Mouse (Mus musculus): Measurements from ENCODE around the gene Lif. TPM values are rescaled to one million over a fixed set of nuclear protein-coding genes. Genes with fewer than 3 reads are reported as not detected.

The Lif gene
- polyA plus RNA-seq, 1 experiment from 2014 or later = 0.30 TPM

DNA sequence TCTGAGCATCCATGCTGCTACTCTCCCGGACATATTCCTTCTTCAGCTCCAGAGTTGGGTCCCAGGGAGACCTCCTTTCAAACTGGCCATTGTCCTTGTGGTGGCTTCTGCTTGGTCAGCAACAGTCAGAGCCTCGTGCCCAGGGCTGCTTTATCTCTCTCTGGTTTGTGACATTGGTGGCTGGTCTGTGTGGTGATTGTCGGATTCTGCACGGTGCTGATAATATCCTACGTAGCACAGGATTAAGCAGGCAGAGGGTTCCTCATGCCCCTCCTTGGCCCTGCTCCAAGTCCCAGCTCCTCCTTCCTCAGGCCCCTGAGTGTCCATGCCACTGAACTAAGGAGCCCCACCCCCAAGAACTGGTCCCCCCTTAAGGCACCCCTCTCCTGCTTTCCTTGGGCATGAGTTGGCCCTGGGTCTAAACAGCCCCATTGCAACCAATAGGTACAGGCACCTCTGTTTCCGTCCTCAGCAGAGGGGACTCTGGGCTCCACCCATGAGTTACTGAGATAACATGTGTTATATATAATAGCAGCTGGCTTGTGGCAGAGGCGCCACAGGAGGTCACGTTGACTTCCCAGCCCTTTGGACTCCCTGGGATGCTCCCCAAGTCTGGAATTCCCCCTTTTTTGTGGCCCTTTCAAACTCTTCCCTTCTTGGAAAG lies 35.0 kb downstream of the Lif start:
- Histone ChIP-seq H3K27ac (ENCODE audit: low read length) (no peak overlapping the region), H3K4me2 (replicated peaks; ENCODE audit: low read depth, low read length) (no peak overlapping the region), H3K36me3 (ENCODE audit: control insufficient read depth, insufficient read depth, low read length) (no peaks in the 10 kb centered on the region), H3K27me3 (ENCODE audit: control insufficient read depth, insufficient read depth, low read length) (no peaks in the 10 kb centered on the region), H3K4me1 (ENCODE audit: control insufficient read depth, insufficient read depth, low read length) (peaks cover 4% of the 10 kb centered on the region; the same call in 1 of the 2 replicates), H3K9me3 (ENCODE audit: control insufficient read depth, low read depth, low read length) (no peaks in the 10 kb centered on the region), H3K9ac (replicated peaks; ENCODE audit: low read depth, low read length) (no peak overlapping the region), H3K4me3 (ENCODE audit: low read depth, low read length) (no peak overlapping the region)
- 58% methylated on average over 8 of the region's 8 CpGs for WGBS
- ATAC-seq (ENCODE audit: insufficient number of reproducible peaks, insufficient read depth, low FRiP score, low read depth) = no peak

DNA sequence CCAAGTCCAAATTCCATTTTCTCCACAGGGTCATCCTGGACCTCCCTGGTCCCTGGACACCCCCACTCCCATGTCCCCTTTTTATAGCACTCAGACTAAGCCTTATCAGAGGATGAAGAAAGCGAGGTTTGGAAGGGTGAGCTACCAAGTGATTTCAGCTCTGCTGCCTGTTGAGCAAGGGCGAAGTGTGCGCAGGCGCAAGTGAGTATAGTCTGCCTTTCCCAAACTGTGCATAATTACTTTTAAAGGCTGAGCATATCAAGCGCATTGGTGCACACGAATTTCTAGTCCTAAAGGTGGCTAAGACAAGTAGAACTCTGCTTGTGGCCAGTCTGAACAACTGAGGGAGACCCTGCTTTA lies 35.5 kb downstream of the Lif start:
- no peaks in the 10 kb centered on the region for H3K9me3 ChIP-seq (ENCODE audit: control insufficient read depth, low read depth, low read length)
- 86% methylated on average over 6 of the region's 6 CpGs for WGBS

DNA sequence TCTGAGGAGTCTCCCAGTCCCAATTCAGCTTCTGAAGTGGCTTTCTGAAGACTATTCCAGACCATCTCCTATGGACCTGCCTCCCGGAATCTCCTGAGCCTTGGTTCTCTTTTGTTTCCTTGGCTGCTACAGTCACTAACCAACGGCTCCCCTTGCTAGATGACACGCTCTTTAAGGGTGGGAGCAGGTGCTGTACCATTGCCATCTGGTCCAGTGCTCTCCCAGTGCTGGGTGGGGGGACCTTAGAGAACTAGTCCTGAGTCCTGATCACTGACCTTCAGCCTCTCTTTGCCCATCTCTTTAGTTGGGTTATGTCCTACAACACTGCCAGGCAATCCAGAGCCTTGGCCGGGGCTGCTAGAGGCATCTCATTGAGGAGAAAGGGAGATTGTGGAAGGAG lies 36.1 kb downstream of the Lif start:
- 86% methylated on average over 4 of the region's 4 CpGs for WGBS
- no peak overlapping the region for H3K4me2 ChIP-seq (replicated peaks; ENCODE audit: low read depth, low read length)
- H3K27ac ChIP-seq (ENCODE audit: low read length) = no peak overlapping the region
- no peaks in the 10 kb centered on the region for H3K36me3 ChIP-seq (ENCODE audit: control insufficient read depth, insufficient read depth, low read length)
- H3K9me3 ChIP-seq (ENCODE audit: control insufficient read depth, low read depth, low read length) = no peaks in the 10 kb centered on the region
- no peaks in the 10 kb centered on the region for H3K27me3 ChIP-seq (ENCODE audit: control insufficient read depth, insufficient read depth, low read length)
- H3K4me1 ChIP-seq (ENCODE audit: control insufficient read depth, insufficient read depth, low read length) = peaks cover 4% of the 10 kb centered on the region; the same call in 1 of the 2 replicates
- H3K9ac ChIP-seq (replicated peaks; ENCODE audit: low read depth, low read length) = no peak overlapping the region
- H3K4me3 ChIP-seq (ENCODE audit: low read depth, low read length) = no peak overlapping the region
- no peak for ATAC-seq (ENCODE audit: insufficient number of reproducible peaks, insufficient read depth, low FRiP score, low read depth)

More for the DNA sequence above, 35.5 kb downstream of the Lif start:
- ATAC-seq (ENCODE audit: insufficient number of reproducible peaks, insufficient read depth, low FRiP score, low read depth) = no peak
- Histone ChIP-seq H3K4me1 (ENCODE audit: control insufficient read depth, insufficient read depth, low read length) (peaks cover 4% of the 10 kb centered on the region; the same call in 1 of the 2 replicates), H3K36me3 (ENCODE audit: control insufficient read depth, insufficient read depth, low read length) (no peaks in the 10 kb centered on the region), H3K27ac (ENCODE audit: low read length) (no peak overlapping the region), H3K27me3 (ENCODE audit: control insufficient read depth, insufficient read depth, low read length) (no peaks in the 10 kb centered on the region), H3K4me3 (ENCODE audit: low read depth, low read length) (no peak overlapping the region), H3K9ac (replicated peaks; ENCODE audit: low read depth, low read length) (no peak overlapping the region), H3K4me2 (replicated peaks; ENCODE audit: low read depth, low read length) (no peak overlapping the region)

DNA sequence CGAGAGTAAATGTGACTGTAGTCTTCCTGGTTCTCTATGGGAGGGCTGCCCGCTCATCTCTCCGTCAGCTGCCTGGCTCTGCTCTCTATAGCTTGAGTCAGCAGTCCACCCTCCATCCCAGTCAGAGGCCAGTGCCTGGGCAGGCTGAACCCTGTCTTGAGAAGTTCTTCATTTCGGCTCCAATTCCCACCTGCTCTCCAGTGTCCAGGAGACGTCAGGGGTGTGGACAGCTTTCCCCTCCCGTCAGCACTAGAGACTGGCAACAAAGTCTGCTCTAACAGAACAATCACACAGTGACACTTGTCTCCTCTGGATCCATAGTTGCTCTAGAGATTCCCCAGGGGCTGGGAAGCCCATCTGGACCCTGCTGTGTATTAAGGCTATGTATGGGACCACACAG lies 36.7 kb downstream of the Lif start:
- Histone ChIP-seq H3K9me3 (ENCODE audit: control insufficient read depth, low read depth, low read length) (no peaks in the 10 kb centered on the region), H3K36me3 (ENCODE audit: control insufficient read depth, insufficient read depth, low read length) (no peaks in the 10 kb centered on the region), H3K4me3 (ENCODE audit: low read depth, low read length) (no peak overlapping the region), H3K27me3 (ENCODE audit: control insufficient read depth, insufficient read depth, low read length) (no peaks in the 10 kb centered on the region), H3K4me1 (ENCODE audit: control insufficient read depth, insufficient read depth, low read length) (peaks cover 4% of the 10 kb centered on the region; the same call in 1 of the 2 replicates), H3K4me2 (replicated peaks; ENCODE audit: low read depth, low read length) (no peak overlapping the region), H3K9ac (replicated peaks; ENCODE audit: low read depth, low read length) (no peak overlapping the region), H3K27ac (ENCODE audit: low read length) (no peak overlapping the region)
- WGBS = 81% methylated on average over 6 of the region's 6 CpGs
- no peak for ATAC-seq (ENCODE audit: insufficient number of reproducible peaks, insufficient read depth, low FRiP score, low read depth)

DNA sequence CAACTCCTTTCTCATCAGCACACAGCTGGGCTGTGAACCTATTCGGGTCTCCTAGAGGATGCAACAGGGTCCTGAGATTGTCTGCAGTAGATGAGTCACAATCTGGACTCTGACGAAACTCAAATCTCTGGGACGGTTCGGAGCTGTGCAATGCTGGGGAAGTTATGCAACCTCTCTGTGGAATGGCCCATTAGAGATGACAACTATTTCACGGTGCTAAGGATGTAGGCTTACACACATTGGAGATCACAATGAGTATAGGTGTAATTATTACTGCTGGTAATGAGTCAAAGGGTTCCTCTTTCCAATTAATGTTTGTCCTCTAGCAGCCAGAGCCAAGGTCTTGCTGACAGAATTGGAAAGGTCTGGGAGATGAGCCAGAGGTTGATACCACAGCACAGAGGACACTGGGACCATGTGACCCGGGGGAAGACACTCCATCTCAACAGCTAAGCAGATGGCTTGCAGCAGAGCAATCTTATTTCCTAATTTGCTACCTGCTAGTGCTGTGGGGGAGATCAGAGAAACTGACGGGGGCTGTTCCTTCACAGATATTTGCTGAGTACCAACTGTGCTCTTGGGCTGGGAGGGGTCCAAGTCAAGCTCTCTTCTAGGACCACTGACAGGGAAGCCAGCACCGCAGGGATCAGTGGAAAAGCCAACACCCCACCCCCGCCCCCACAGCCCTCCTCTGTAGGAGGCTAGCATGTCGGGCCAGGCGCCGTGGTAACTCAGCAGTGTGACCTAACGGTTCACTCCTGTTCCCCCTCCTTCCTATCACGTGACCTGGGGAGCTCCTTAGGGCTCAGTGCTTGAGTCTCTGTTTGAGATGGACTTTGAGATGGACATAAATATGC lies 37.4 kb downstream of the Lif start:
- no peaks in the 10 kb centered on the region for H3K9me3 ChIP-seq (ENCODE audit: control insufficient read depth, low read depth, low read length)
- no peak overlapping the region for H3K4me3 ChIP-seq (ENCODE audit: low read depth, low read length)
- no peak for ATAC-seq (ENCODE audit: insufficient number of reproducible peaks, insufficient read depth, low FRiP score, low read depth)
- no peaks in the 10 kb centered on the region for H3K27me3 ChIP-seq (ENCODE audit: control insufficient read depth, insufficient read depth, low read length)
- H3K27ac ChIP-seq (ENCODE audit: low read length) = no peak overlapping the region
- H3K9ac ChIP-seq (replicated peaks; ENCODE audit: low read depth, low read length) = no peak overlapping the region
- no peak overlapping the region for H3K4me2 ChIP-seq (replicated peaks; ENCODE audit: low read depth, low read length)
- peaks cover 4% of the 10 kb centered on the region; the same call in 1 of the 2 replicates for H3K4me1 ChIP-seq (ENCODE audit: control insufficient read depth, insufficient read depth, low read length)
- 35% methylated on average over 14 of the region's 14 CpGs for WGBS
- no peaks in the 10 kb centered on the region for H3K36me3 ChIP-seq (ENCODE audit: control insufficient read depth, insufficient read depth, low read length)

DNA sequence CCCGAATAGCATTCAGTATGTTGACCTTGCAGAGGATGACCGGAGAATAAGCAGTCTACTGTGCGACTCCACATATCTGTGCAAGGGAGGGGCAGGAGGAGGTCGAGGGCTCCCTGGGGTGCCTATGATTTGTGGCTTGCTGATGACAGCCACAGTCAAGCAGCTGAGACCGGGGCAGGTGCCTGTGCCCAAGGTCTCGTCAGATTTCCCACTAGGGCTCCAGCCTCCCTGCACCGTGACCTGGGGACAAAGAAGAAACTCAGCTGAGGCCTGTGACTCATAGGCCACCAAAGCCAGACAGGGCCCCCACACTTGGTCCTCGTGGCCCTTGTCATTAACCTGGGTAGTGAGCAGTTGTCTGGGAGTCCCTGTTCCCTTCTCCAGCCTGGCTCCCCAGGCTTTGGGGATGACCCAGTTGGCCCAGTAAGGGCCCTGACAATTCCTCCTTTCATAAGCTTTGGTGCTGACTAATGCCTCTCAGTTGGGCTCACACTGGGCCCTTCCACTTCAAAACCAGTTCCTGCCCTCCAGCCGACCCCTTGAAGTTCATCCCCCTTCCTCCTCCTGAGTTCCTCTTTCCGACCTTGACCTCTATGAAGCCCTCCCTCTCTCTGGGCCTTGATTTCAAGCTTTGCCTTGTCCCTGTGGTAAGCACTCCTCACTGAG lies 39.4 kb downstream of the Lif start:
- H3K36me3 ChIP-seq (ENCODE audit: control insufficient read depth, insufficient read depth, low read length) = no peaks in the 10 kb centered on the region
- H3K4me1 ChIP-seq (ENCODE audit: control insufficient read depth, insufficient read depth, low read length) = peaks cover 4% of the 10 kb centered on the region; the same call in 1 of the 2 replicates
- ATAC-seq (ENCODE audit: insufficient number of reproducible peaks, insufficient read depth, low FRiP score, low read depth) = no peak
- no peaks in the 10 kb centered on the region for H3K9me3 ChIP-seq (ENCODE audit: control insufficient read depth, low read depth, low read length)
- H3K27me3 ChIP-seq (ENCODE audit: control insufficient read depth, insufficient read depth, low read length) = no peaks in the 10 kb centered on the region
- no peak overlapping the region for H3K4me3 ChIP-seq (ENCODE audit: low read depth, low read length)
- H3K4me2 ChIP-seq (replicated peaks; ENCODE audit: low read depth, low read length) = no peak overlapping the region
- 72% methylated on average over 10 of the region's 10 CpGs for WGBS
- no peak overlapping the region for H3K9ac ChIP-seq (replicated peaks; ENCODE audit: low read depth, low read length)
- no peak overlapping the region for H3K27ac ChIP-seq (ENCODE audit: low read length)

DNA sequence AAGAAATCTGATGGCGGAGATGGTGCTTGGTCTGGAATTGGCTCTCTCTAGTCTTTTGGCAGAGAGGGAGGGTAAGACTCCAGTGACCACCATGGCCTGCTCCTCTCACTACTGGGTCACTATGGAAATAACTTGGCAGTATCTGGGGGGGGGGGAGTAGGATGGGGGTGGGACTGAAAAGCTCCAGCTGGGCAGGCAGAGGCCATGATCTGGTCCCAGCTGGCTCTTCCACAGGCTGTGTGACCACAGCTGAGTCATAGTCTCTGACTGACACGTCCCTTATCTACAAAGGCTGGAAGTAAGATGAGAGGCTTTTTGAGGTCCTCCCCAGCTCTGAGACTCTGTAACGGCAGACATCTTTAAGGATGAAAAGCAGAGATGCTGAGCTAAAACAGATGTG lies 40.4 kb downstream of the Lif start:
- 59% methylated on average over 3 of the region's 3 CpGs for WGBS
- no peak overlapping the region for H3K4me3 ChIP-seq (ENCODE audit: low read depth, low read length)
- no peak for ATAC-seq (ENCODE audit: insufficient number of reproducible peaks, insufficient read depth, low FRiP score, low read depth)
- no peak overlapping the region for H3K4me2 ChIP-seq (replicated peaks; ENCODE audit: low read depth, low read length)
- H3K9ac ChIP-seq (replicated peaks; ENCODE audit: low read depth, low read length) = no peak overlapping the region
- H3K27me3 ChIP-seq (ENCODE audit: control insufficient read depth, insufficient read depth, low read length) = no peaks in the 10 kb centered on the region
- H3K27ac ChIP-seq (ENCODE audit: low read length) = no peak overlapping the region
- H3K9me3 ChIP-seq (ENCODE audit: control insufficient read depth, low read depth, low read length) = no peaks in the 10 kb centered on the region
- no peaks in the 10 kb centered on the region for H3K36me3 ChIP-seq (ENCODE audit: control insufficient read depth, insufficient read depth, low read length)
- H3K4me1 ChIP-seq (ENCODE audit: control insufficient read depth, insufficient read depth, low read length) = peaks cover 4% of the 10 kb centered on the region; the same call in 1 of the 2 replicates

DNA sequence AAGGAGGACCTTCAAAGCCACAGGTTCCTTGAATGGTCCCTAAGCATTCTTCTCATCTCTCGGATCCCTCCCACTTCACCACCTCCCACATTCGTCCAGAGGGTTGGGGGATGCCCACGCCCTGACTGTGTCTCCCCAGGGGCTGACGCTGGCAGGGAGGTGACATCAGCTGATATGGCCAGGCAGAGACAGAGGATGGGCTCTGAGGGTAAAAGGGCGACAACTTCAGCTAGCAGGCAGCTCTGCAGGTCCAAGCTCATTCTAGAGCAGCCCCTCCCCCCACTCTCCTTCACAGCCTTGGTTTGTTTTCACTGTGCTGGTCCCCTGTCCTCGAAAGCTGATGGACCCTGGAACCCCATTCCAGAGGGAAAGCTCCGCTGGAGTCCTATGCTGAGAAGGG lies 41.3 kb downstream of the Lif start:
- 28% methylated on average over 7 of the region's 7 CpGs for WGBS
- H3K4me3 ChIP-seq (ENCODE audit: low read depth, low read length) = no peak overlapping the region
- H3K36me3 ChIP-seq (ENCODE audit: control insufficient read depth, insufficient read depth, low read length) = no peaks in the 10 kb centered on the region
- no peak overlapping the region for H3K27ac ChIP-seq (ENCODE audit: low read length)
- H3K9me3 ChIP-seq (ENCODE audit: control insufficient read depth, low read depth, low read length) = no peaks in the 10 kb centered on the region
- no peak overlapping the region for H3K9ac ChIP-seq (replicated peaks; ENCODE audit: low read depth, low read length)
- no peak for ATAC-seq (ENCODE audit: insufficient number of reproducible peaks, insufficient read depth, low FRiP score, low read depth)
- no peak overlapping the region for H3K4me2 ChIP-seq (replicated peaks; ENCODE audit: low read depth, low read length)
- no peaks in the 10 kb centered on the region for H3K27me3 ChIP-seq (ENCODE audit: control insufficient read depth, insufficient read depth, low read length)
- H3K4me1 ChIP-seq (ENCODE audit: control insufficient read depth, insufficient read depth, low read length) = peaks cover 8% of the 10 kb centered on the region; the same call in 1 of the 2 replicates
